Mouse (Mus musculus) neural tube, embryonic 11.5 days (tissue): ENCODE measurements around the gene Sfxn2. TPM values are rescaled to one million over a fixed set of nuclear protein-coding genes. Genes with fewer than 3 reads are reported as not detected.

Experiments
- ATAC-seq: fragments of 200-750 bp; cut with Nextera tagmentation; 2 replicates; pipeline ENCODE4 v1.8.0; 2017; ENCODE audit warnings: moderate number of reproducible peaks, mild to moderate bottlenecking, moderate TSS enrichment, moderate library complexity; ENCODE audit not compliant: insufficient read depth, low FRiP score, low TSS enrichment
- DNase-seq: peaks from one replicate; pipeline ENCODE4 v3.0.0-alpha.2; 2015; ENCODE audit warnings: low spot score
- H3K27ac ChIP-seq: fragments of 300-500 bp; sonication (generic); 2 replicates; pipeline ENCODE4 v1.5.1; 2014; ENCODE audit warnings: low read depth, mild to moderate bottlenecking, low read length
- H3K27me3 ChIP-seq: fragments of 300-500 bp; sonication (generic); 2 replicates; pipeline ENCODE4 v1.6.1; 2014; ENCODE audit warnings: mild to moderate bottlenecking, low read length, mixed read lengths; ENCODE audit not compliant: control insufficient read depth, insufficient read depth
- H3K36me3 ChIP-seq: fragments of 300-500 bp; sonication (generic); 2 replicates; pipeline ENCODE4 v1.6.1; 2014; ENCODE audit warnings: mild to moderate bottlenecking, low read length, moderate library complexity, mixed read lengths; ENCODE audit not compliant: control insufficient read depth, insufficient read depth
- H3K4me1 ChIP-seq: fragments of 300-500 bp; sonication (generic); 2 replicates; pipeline ENCODE4 v1.6.1; 2014; ENCODE audit warnings: low read length, mixed read lengths; ENCODE audit not compliant: control insufficient read depth, insufficient read depth
- H3K4me2 ChIP-seq: fragments of 300-500 bp; sonication (generic); 2 replicates; pipeline ENCODE4 v1.6.1; 2014; ENCODE audit warnings: low read depth, mild to moderate bottlenecking, moderate library complexity
- H3K4me3 ChIP-seq: fragments of 300-500 bp; sonication (generic); 2 replicates; pipeline ENCODE4 v1.5.1; 2014; ENCODE audit warnings: low read depth, low read length
- H3K9ac ChIP-seq: fragments of 300-500 bp; sonication (generic); 2 replicates; pipeline ENCODE4 v1.6.1; 2014; ENCODE audit warnings: mild to moderate bottlenecking, low read length
- H3K9me3 ChIP-seq: fragments of 300-500 bp; sonication (generic); 2 replicates; pipeline ENCODE4 v1.6.1; 2016; ENCODE audit warnings: low read length; ENCODE audit not compliant: control insufficient read depth
- WGBS: fragments of 180-500 bp; shearing (Covaris S2); extraction: QIAGEN DNeasy Blood & Tissue Kit; methylation state at CpG from one replicate; pipeline ENCODE4 v1.1.7; 2014; 5-methylcytosine and 5-hydroxymethylcytosine counted together
- polyA plus RNA-seq: library from polyadenylated mRNA; unstranded; fragments of >200 nt; fragmentation: Nextera tagmentation; extraction: Ambion mirVana; gene quantifications from 2 replicates; pipeline ENCODE4 v1.2.1, GENCODE M21; 2014

Gene Sfxn2
- polyA plus RNA-seq, 1 experiment from 2014 or later: 12.7 TPM

DNA sequence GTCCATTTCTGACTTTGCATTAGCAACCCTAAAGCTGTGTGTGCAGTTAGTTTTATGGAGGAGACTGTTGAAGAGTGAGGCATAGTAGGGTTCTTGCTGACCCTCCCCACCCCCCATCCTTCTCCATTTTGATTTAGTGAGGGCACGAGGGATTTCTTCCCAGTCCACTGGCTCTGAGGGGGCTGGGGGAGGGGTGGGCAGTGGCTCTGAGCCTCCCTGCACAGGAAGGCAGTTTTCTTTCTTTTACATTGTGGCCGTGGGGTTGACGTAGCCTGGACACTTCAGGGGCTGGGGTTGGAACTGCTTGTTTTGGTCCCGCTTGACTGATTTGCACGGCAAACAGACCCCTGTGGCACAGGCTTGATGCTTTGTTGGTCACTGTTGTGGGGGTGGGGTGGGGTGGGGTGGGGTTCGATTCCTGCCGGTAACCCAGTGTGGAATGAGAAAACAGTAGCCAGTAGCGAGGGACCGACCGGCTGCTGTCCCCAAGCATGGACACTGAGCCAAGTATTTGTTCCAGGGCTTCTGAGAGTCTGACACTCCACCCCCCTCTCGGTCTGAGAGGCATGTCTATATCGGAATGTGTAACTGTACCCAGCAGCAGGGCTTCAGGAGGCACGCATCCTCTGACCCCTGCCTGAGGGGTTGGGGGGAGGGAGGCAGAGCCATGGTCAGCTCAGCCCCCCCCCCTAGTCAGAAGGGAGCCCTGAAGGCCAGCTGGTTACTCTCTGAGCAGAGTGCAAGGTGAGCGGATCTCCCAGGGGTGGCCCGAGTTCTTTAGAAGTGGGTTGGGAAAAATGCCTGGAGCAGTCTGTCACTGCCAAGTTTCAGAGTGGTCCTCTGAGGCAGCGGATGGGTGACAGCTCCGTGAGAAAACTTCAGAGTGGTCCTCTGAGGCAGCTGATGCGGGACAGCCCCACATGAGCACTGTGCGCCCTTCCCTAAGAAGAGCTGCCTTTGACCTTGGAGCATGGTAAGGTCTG is 50.9 kb downstream of the Sfxn2 start:
- Histone ChIP-seq H3K4me3 (peak overlapping the region; percentile 19), H3K9me3 (no peaks in the 10 kb centered on the region), H3K36me3 (peaks cover 2% of the 10 kb centered on the region; the same call in 1 of the 2 replicates), H3K4me1 (peaks cover 47% of the 10 kb centered on the region), H3K27me3 (no peaks in the 10 kb centered on the region), H3K27ac (peak overlapping the region; percentile 77), H3K9ac (peak overlapping the region; percentile 33), H3K4me2 (peak overlapping the region; percentile 48)
- peak; percentile 57 for DNase-seq
- ATAC-seq: peak; percentile 64
- 24% methylated on average over 19 of the region's 19 CpGs for whole genome bisulfite sequencing

DNA sequence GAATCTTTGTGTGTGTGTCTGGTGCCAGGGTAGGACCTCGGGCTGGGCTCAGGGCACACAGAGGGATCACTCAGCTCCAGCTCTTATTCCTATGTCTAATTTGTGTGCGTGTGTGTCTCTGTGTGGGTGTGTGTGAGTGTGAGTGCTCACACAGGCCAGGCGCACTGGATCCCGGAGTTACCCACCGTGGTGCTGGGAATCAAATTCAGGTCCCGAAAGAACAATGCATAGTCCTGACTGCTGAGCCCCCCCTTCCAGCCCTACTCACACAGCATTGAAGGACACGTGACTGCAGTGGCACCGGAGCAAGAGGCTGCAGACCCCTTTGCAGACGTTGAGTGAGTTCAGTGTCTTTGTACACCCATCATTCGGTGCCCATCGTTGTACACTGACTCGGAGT is 51.9 kb downstream of the Sfxn2 start:
- 95% methylated on average over 12 of the region's 12 CpGs for WGBS
- Histone ChIP-seq H3K4me1 (peaks cover 47% of the 10 kb centered on the region), H3K27ac (no peak overlapping the region)

DNA sequence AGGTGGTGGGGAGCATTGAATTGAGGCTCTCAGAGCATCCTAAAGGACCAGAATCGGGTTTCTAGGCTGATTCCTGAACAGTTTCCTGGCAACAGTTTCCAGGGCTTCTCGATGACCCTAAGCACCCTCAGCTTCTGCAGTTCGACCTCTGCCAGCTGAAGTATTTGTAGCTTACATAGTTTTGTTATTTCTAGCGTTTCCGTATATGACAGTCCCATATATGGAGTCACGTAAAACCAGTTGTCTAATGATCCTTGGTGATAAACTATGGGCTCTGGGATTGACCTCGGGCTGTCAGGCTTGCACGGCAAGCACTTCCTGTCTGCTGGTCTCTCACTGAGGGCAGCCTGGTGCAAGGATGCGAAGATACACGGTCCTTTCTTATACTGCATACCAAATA is 52.4 kb downstream of the Sfxn2 start:
- Histone ChIP-seq H3K36me3 (peaks cover 2% of the 10 kb centered on the region; the same call in 1 of the 2 replicates), H3K27me3 (no peaks in the 10 kb centered on the region), H3K4me3 (no peak overlapping the region), H3K9me3 (no peaks in the 10 kb centered on the region), H3K9ac (no peak overlapping the region), H3K27ac (no peak overlapping the region), H3K4me2 (no peak overlapping the region), H3K4me1 (peaks cover 47% of the 10 kb centered on the region)
- ATAC-seq: no peak
- no peak for DNase-seq
- WGBS: 68% methylated on average over 10 of the region's 10 CpGs

More for the DNA sequence above, 51.9 kb downstream of the Sfxn2 start:
- H3K4me2 ChIP-seq: peak overlapping the region; percentile 48; the same call in 1 of the 2 replicates
- peaks cover 2% of the 10 kb centered on the region; the same call in 1 of the 2 replicates for H3K36me3 ChIP-seq
- no peak overlapping the region for H3K4me3 ChIP-seq
- H3K9me3 ChIP-seq: no peaks in the 10 kb centered on the region
- peak overlapping the region; percentile 33; the same call in 1 of the 2 replicates for H3K9ac ChIP-seq
- H3K27me3 ChIP-seq: no peaks in the 10 kb centered on the region
- no peak for ATAC-seq
- no peak for DNase-seq

DNA sequence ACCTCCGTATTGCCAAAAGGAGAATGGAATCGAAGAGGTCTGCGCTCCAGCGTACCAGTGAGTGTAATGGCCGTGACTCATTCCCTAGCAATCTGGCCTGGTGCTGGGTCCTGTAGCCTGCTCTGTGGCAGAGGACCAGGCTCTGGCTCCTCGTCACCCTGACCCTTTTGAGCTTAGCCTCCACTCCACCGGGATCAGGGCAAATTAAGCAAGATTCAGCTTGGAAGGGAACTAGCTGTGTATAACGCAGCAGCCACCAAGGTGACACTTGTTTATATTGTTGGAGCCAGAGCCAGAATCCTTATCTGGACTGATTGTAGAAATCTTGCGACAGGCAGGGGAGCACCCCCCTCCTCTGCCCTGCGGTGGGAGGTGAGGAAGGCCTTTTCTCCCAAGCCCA is 55.2 kb downstream of the Sfxn2 start:
- Histone ChIP-seq H3K4me2 (no peak overlapping the region), H3K9ac (no peak overlapping the region), H3K36me3 (peaks cover 2% of the 10 kb centered on the region; the same call in 1 of the 2 replicates), H3K27ac (no peak overlapping the region), H3K4me1 (peaks cover 20% of the 10 kb centered on the region), H3K4me3 (no peak overlapping the region), H3K27me3 (no peaks in the 10 kb centered on the region), H3K9me3 (no peaks in the 10 kb centered on the region)
- ATAC-seq (no peak), DNase-seq (no peak)
- 92% methylated on average over 10 of the region's 10 CpGs for WGBS

DNA sequence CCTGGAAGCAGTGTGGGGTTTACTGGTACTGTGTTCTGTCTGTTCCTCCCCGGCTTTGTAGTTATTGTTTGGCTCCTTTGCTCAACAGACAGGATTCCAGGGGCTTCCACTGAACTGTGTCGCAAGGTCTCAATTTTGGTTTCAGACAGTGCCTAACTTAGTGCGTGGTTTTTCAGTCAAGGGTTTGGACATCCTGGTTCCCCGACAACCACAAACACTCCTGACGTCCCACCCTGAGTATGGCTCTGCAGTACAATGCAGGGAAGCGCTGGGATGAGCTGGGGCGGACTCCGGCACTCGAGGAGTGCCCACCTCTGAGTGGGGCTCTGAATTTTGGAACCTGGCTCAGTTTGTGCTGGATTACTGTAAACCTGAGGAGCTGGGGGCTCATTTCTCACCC is 56.6 kb downstream of the Sfxn2 start:
- no peaks in the 10 kb centered on the region for H3K27me3 ChIP-seq
- no peak overlapping the region for H3K27ac ChIP-seq
- H3K9me3 ChIP-seq: no peaks in the 10 kb centered on the region
- H3K4me3 ChIP-seq: no peak overlapping the region
- no peak for DNase-seq
- no peak overlapping the region for H3K9ac ChIP-seq
- no peak overlapping the region for H3K4me2 ChIP-seq
- no peak for ATAC-seq
- H3K4me1 ChIP-seq: peaks cover 6% of the 10 kb centered on the region
- peaks cover 2% of the 10 kb centered on the region; the same call in 1 of the 2 replicates for H3K36me3 ChIP-seq
- WGBS: 87% methylated on average over 9 of the region's 9 CpGs

DNA sequence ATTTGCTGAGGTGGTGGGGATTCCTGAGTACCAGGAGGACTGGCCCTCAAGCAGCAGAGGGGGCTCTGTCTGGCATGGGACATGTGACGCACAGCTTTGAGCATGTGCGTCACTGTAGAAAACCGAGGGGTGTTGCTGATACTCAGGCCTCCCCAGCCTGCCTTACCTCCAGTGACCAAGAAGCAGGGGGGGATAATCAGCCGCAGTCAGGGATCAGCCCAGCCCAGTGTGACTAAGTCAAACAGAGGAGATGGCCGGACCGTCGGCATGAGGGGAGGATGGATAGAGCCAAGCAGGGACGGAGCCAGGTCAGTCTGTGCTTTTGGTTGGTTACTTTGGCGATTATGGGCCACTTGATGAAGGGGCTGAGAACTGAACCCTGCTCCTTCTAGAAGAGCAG is 58.5 kb downstream of the Sfxn2 start:
- DNase-seq (no peak), ATAC-seq (no peak)
- no peaks in the 10 kb centered on the region for H3K9me3 ChIP-seq
- H3K4me2 ChIP-seq: no peak overlapping the region
- no peak overlapping the region for H3K4me3 ChIP-seq
- no peak overlapping the region for H3K27ac ChIP-seq
- WGBS: 86% methylated on average over 9 of the region's 9 CpGs
- no peaks in the 10 kb centered on the region for H3K36me3 ChIP-seq
- no peak overlapping the region for H3K9ac ChIP-seq
- H3K4me1 ChIP-seq: no peaks in the 10 kb centered on the region
- no peaks in the 10 kb centered on the region for H3K27me3 ChIP-seq

DNA sequence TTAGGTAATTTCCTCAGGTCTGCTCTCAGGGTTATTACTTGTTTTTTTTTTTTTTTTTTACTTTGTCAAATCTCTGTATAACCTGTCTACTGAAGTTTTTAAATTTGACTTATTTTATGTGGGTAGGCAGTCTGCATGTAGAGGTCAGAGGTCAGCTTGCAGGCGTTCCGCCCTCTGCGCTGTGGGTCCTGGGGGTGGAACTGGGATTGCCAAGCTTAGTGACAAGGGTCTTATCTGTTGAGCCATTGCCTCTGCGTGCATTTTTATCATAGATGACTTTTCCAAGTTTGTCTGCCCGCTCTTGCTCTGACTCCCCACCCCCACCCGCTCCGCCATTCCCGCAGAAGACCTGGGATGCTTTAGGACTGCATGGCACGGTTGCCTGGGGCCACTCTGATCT is 62.6 kb downstream of the Sfxn2 start:
- ATAC-seq: no peak
- Histone ChIP-seq H3K36me3 (no peaks in the 10 kb centered on the region), H3K9me3 (no peaks in the 10 kb centered on the region), H3K4me1 (no peaks in the 10 kb centered on the region; the same call in 1 of the 2 replicates), H3K27ac (no peak overlapping the region), H3K4me3 (no peak overlapping the region), H3K4me2 (no peak overlapping the region), H3K27me3 (no peaks in the 10 kb centered on the region), H3K9ac (no peak overlapping the region)
- no peak for DNase-seq
- WGBS: 74% methylated on average over 9 of the region's 9 CpGs

DNA sequence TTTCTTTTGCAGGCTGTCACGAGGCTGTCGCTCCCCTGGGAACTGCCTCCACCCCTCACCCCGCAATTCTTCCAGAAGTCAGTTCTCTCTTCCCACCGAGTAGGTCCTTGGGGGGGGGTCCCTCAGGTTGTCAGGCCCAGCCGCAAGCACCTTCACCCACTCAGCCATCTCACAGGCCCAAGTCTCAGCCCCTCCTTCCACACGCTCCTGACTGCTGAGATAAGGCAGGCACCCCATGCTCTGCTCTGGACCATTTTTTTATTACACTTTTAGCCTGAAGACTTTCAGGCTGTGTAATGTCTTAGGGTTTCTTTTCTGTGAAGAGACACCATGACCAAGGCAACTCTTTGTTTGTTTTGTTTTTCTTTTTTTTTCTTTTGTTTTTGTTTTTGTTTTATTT is 64.4 kb downstream of the Sfxn2 start:
- no peak overlapping the region for H3K4me2 ChIP-seq
- H3K27ac ChIP-seq: no peak overlapping the region
- H3K27me3 ChIP-seq: no peaks in the 10 kb centered on the region
- DNase-seq (no peak), ATAC-seq (no peak)
- H3K4me3 ChIP-seq: no peak overlapping the region
- no peaks in the 10 kb centered on the region for H3K9me3 ChIP-seq
- peaks cover 7% of the 10 kb centered on the region for H3K4me1 ChIP-seq
- no peaks in the 10 kb centered on the region for H3K36me3 ChIP-seq
- H3K9ac ChIP-seq: no peak overlapping the region
- 82% methylated on average over 6 of the region's 6 CpGs for WGBS

DNA sequence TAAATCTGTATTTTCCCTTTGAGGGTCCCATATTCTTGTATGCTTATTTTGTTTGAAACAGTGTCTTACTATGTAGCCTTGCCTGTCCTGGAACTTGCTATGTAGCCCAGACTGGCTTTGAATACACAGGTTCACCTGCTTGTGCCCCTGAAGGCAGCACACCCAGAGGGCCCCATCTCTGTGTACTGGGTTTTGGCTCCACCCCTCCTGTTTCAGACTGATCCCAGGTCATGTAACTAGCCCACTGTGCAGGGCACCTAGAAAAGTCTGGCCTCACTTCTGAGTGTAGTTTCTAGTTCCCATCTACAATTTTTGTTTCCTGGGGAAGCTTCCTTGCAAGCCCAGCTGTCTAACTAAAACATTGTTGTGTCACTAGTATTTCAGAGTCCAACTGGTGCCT is 65.9 kb downstream of the Sfxn2 start:
- DNase-seq: no peak
- no peak for ATAC-seq
- Histone ChIP-seq H3K4me1 (peaks cover 7% of the 10 kb centered on the region), H3K36me3 (no peaks in the 10 kb centered on the region), H3K27ac (no peak overlapping the region), H3K9me3 (no peaks in the 10 kb centered on the region), H3K4me3 (no peak overlapping the region), H3K4me2 (no peak overlapping the region), H3K9ac (no peak overlapping the region), H3K27me3 (no peaks in the 10 kb centered on the region)
